Mouse (Mus musculus) heart, postnatal 0 days (tissue): ENCODE measurements around the gene Sppl3.

Experiments
- CTCF ChIP-seq: IDR thresholded peaks from 2 replicates; pipeline ENCODE4 v1.5.1; 2016; ENCODE audit warnings: antibody characterized with exemption, control low read depth, low read depth
- EP300 ChIP-seq: IDR thresholded peaks from 2 replicates; pipeline ENCODE4 v1.6.1; 2016; ENCODE audit warnings: antibody characterized with exemption, low read depth

DNA sequence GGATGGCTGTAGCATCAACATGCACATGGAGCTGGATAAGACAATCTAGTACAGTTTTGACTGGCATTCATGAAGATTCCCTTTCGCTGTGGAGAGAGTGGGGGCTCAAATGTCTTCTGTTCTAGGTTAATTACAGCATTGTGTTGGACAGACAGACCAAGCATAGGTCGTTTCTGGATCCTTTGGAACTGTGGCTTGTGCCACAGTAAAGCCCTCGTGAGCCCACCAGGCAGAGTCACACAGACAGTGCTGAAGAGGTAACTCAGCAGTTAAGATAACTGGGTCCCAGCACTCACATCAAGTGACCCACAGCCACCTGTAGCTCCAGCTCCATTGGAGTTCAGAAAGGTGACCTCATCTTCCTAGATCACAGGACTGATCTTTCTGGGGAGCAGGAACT, 18.6 kb downstream of the Sppl3 start:
- no peak for TF ChIP-seq CTCF
- TF ChIP-seq EP300 = no peak
